Mouse (Mus musculus) liver, embryonic 13.5 days (tissue): ENCODE results near the gene Nploc4. TPM values are rescaled to one million over a fixed set of nuclear protein-coding genes. Genes with fewer than 3 reads are reported as not detected.

Source experiments
- ATAC-seq: fragments of 200-750 bp; cut with Nextera tagmentation; 2 replicates; pipeline ENCODE4 v1.8.0; 2017; ENCODE audit warnings: low read depth, mild to moderate bottlenecking, moderate number of reproducible peaks, moderate library complexity
- DNase-seq: peaks from one replicate; pipeline ENCODE4 v3.0.0; 2022
- H3K27ac ChIP-seq: fragments of 300-500 bp; sonication (generic); 2 replicates; pipeline ENCODE4 v1.5.1; 2015; ENCODE audit warnings: moderate library complexity, mild to moderate bottlenecking, inconsistent platforms
- H3K27me3 ChIP-seq: fragments of 300-500 bp; sonication (generic); 2 replicates; pipeline ENCODE4 v1.6.1; 2015; ENCODE audit warnings: mild to moderate bottlenecking, inconsistent platforms
- H3K36me3 ChIP-seq: fragments of 300-500 bp; sonication (generic); 2 replicates; pipeline ENCODE4 v1.6.1; 2015; ENCODE audit warnings: mild to moderate bottlenecking, inconsistent platforms
- H3K4me1 ChIP-seq: fragments of 300-500 bp; sonication (generic); replicated peaks from 2 replicates; pipeline ENCODE4 v1.6.1; 2015; ENCODE audit warnings: inconsistent platforms
- H3K4me2 ChIP-seq: fragments of 300-500 bp; sonication (generic); 2 replicates; pipeline ENCODE4 v1.6.1; 2015; ENCODE audit warnings: inconsistent platforms, mild to moderate bottlenecking, moderate library complexity
- H3K4me3 ChIP-seq: fragments of 300-500 bp; sonication (generic); replicated peaks from 2 replicates; pipeline ENCODE4 v1.5.1; 2015; ENCODE audit warnings: mild to moderate bottlenecking, inconsistent platforms
- H3K9ac ChIP-seq: fragments of 300-500 bp; sonication (generic); 2 replicates; pipeline ENCODE4 v1.6.1; 2015; ENCODE audit warnings: mild to moderate bottlenecking, inconsistent platforms
- H3K9me3 ChIP-seq: fragments of 300-500 bp; sonication (generic); replicated peaks from 2 replicates; pipeline ENCODE4 v1.6.1; 2016; ENCODE audit warnings: inconsistent platforms
- WGBS: fragments of 180-500 bp; shearing (Covaris S2); methylation state at CpG from one replicate; pipeline ENCODE4 v1.1.7; 2015; ENCODE audit not compliant: insufficient replicate concordance; 5-methylcytosine and 5-hydroxymethylcytosine counted together
- polyA plus RNA-seq: library from polyadenylated mRNA; unstranded; fragments of >200 nt; fragmentation: Nextera tagmentation; extraction: Ambion mirVana; gene quantifications from 2 replicates; pipeline ENCODE4 v1.2.1, GENCODE M21; 2015

Nploc4 gene
- polyA plus RNA-seq, result 22.3 and 26.8 TPM in 2 replicates

- peak within 1 kb of the TSS; percentile 97 for H3K4me3 ChIP-seq
- no peaks in the 10 kb centered on the region for H3K9me3 ChIP-seq
- peak within 1 kb of the TSS; percentile 79 for H3K4me2 ChIP-seq
- H3K27me3 ChIP-seq, result no peaks in the 10 kb centered on the region
- WGBS, result under 1% methylated on average over 69 of the region's 77 CpGs
- H3K4me1 ChIP-seq, result peaks cover 16% of the 10 kb centered on the region
- peak; percentile 79 for DNase-seq
- H3K27ac ChIP-seq, result peak within 1 kb of the TSS; percentile 93
- peak within 1 kb of the TSS; percentile 96 for H3K9ac ChIP-seq
- peaks cover 30% of the 10 kb centered on the region for H3K36me3 ChIP-seq
- ATAC-seq, result peak; percentile 95
Measured at GRCm38 (mm10) chr11:120437152-120437856, at the start of gene Nploc4. Gene Nploc4 (minus strand): TSS chr11:120437708.

- no peaks in the 10 kb centered on the region for H3K27me3 ChIP-seq
- peaks cover 80% of the 10 kb centered on the region for H3K36me3 ChIP-seq
- H3K4me2 ChIP-seq, result peak overlapping the region; percentile 92
- H3K4me3 ChIP-seq, result peak overlapping the region; percentile 85
- 2% methylated on average over 10 of the region's 10 CpGs for WGBS
- ATAC-seq (no peak), DNase-seq (no peak)
- peak overlapping the region; percentile 93 for H3K9ac ChIP-seq
- H3K9me3 ChIP-seq, result no peaks in the 10 kb centered on the region
- H3K27ac ChIP-seq, result peak overlapping the region; percentile 80
- H3K4me1 ChIP-seq, result peaks cover 64% of the 10 kb centered on the region
Measured at GRCm38 (mm10) chr11:120485251-120485650, 47.7 kb upstream of the Nploc4 start.

DNA sequence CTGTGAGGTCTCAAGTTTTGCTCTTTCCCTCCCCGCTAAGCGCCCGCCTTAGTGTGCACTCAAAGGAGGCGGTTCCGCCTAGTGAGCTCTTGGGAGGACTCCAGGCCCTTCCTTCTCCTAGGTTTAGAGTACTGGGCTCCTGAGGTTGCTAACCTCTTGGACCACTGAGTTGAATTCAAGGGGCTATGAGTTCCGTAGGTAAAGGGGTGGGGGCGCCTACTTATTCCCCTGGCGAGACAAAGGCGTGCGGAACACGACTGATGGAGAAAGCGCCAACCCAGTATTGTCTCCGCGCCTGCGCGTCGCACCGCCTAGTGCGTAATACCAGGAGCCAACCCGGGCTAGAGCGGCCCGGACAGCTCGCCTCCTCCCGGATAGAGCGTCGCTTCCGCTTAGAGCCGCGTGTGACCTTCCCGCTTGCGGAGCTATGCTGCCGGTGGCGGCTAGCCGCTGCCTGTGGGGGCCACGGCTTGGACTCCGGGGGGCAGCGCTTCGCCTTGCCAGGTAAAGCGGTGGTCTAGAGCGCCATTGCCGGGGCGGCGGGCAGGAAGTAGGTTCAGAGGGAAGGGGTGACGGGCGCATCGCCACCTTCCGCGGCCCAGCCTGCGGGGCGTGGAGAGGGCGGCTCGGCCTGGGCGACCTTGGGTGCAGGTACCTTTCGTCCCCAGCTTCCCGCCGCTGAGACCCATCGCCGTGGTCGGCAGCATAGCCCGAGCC, 46.9 kb upstream of the Nploc4 start, which contains the start of gene Mrpl12:
Mrpl12 (plus strand) TSS at position 349 of the 717 bp plus-strand sequence.
- peak; percentile 89 for ATAC-seq
- Histone ChIP-seq H3K27ac (peak within 1 kb of the TSS; percentile 80), H3K4me1 (peaks cover 56% of the 10 kb centered on the region), H3K27me3 (no peaks in the 10 kb centered on the region), H3K9ac (peak within 1 kb of the TSS; percentile 93), H3K4me2 (peak within 1 kb of the TSS; percentile 92), H3K4me3 (peak within 1 kb of the TSS; percentile 85), H3K36me3 (peaks cover 81% of the 10 kb centered on the region), H3K9me3 (no peaks in the 10 kb centered on the region)
- WGBS, result under 1% methylated on average over 60 of the region's 60 CpGs
- DNase-seq, result peak; percentile 82

GRCm38 (mm10) chr11:120483448-120483934, 46.0 kb upstream of the Nploc4 start:
- peaks cover 83% of the 10 kb centered on the region for H3K36me3 ChIP-seq
- WGBS, result 82% methylated on average over 7 of the region's 7 CpGs

DNA sequence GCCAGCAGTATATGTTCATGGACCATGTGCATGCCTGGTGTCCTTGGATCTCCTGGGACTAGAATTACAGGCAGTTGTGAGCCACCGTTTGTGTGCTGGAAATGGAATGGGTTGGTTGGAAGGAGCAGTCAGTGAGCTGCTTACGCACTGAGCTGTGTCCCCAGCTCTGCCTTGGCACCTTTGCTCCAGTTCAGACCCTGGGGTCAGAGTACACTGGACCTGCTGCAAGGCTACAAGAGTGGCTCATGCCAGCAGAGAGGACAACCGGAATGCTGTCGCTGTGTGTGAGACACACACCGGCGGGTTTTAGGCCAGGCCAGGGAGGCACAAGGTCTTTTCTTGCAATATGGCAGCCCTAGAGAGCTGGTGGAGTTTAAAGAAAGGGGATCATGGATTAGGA, 34.5 kb upstream of the Nploc4 start:
- Histone ChIP-seq H3K4me2 (no peak overlapping the region), H3K36me3 (peaks cover 78% of the 10 kb centered on the region), H3K27me3 (no peaks in the 10 kb centered on the region), H3K9me3 (no peaks in the 10 kb centered on the region), H3K27ac (no peak overlapping the region), H3K4me3 (no peak overlapping the region), H3K9ac (no peak overlapping the region), H3K4me1 (peaks cover 20% of the 10 kb centered on the region)
- WGBS, result 91% methylated on average over 6 of the region's 6 CpGs
- no peak for DNase-seq
- no peak for ATAC-seq

More at GRCm38 (mm10) chr11:120483448-120483934, 46.0 kb upstream of the Nploc4 start:
- ATAC-seq (no peak), DNase-seq (no peak)
- Histone ChIP-seq H3K4me3 (peak overlapping the region; percentile 85), H3K27ac (peak overlapping the region; percentile 60), H3K4me1 (peaks cover 46% of the 10 kb centered on the region), H3K9me3 (no peaks in the 10 kb centered on the region), H3K4me2 (peak overlapping the region; percentile 92), H3K27me3 (no peaks in the 10 kb centered on the region), H3K9ac (peak overlapping the region; percentile 93)

- WGBS, result 1% methylated on average over 33 of the region's 33 CpGs
- DNase-seq, result no peak
- ATAC-seq, result peak; percentile 69
- Histone ChIP-seq H3K36me3 (peaks cover 65% of the 10 kb centered on the region), H3K27me3 (no peaks in the 10 kb centered on the region), H3K27ac (peak overlapping the region; percentile 76), H3K9me3 (no peaks in the 10 kb centered on the region), H3K4me1 (peaks cover 37% of the 10 kb centered on the region), H3K4me3 (peak overlapping the region; percentile 80), H3K4me2 (peak overlapping the region; percentile 90), H3K9ac (peak overlapping the region; percentile 85)
Measured at GRCm38 (mm10) chr11:120467736-120468092, 30.2 kb upstream of the Nploc4 start.

GRCm38 (mm10) chr11:120467051-120467735, 29.7 kb upstream of the Nploc4 start, which contains the start of gene Arl16:
Gene Arl16 (minus strand): TSS chr11:120467607.
- WGBS, result under 1% methylated on average over 53 of the region's 54 CpGs
- Histone ChIP-seq H3K9me3 (no peaks in the 10 kb centered on the region), H3K4me1 (peaks cover 37% of the 10 kb centered on the region), H3K36me3 (peaks cover 65% of the 10 kb centered on the region), H3K27me3 (no peaks in the 10 kb centered on the region), H3K4me3 (peak within 1 kb of the TSS; percentile 80), H3K9ac (peak within 1 kb of the TSS; percentile 89), H3K4me2 (peak within 1 kb of the TSS; percentile 90), H3K27ac (peak within 1 kb of the TSS; percentile 76)
- ATAC-seq (peak; percentile 100), DNase-seq (peak; percentile 97)

- Histone ChIP-seq H3K4me2 (peak overlapping the region; percentile 90), H3K4me3 (peak overlapping the region; percentile 80; the same call in 1 of the 2 replicates)
- WGBS, result 83% methylated on average over 4 of the region's 4 CpGs
Measured at GRCm38 (mm10) chr11:120465521-120465920, 28.0 kb upstream of the Nploc4 start.

DNA sequence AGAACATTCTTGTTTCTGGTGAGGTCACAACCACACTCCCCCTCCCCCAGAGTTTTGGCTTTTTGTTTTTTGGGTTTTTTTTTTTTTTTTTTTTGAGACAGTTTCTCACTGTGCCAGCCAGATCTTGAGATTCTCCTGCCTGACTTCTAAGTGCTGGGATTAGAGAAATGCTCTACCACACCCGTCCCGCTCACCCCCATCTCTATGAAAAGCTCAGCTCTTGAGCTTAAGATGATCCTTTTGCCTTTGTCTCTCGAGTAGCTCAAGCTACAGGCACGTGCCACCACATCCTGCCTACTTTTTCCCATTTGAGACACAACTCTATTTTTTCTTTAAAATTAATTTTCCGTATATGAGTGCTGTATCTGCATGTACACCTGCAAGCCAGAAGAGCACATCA, 26.9 kb upstream of the Nploc4 start:
- H3K9ac ChIP-seq, result no peak overlapping the region
- no peak overlapping the region for H3K4me3 ChIP-seq
- peak overlapping the region; percentile 21; the same call in 1 of the 2 replicates for H3K27ac ChIP-seq
- no peaks in the 10 kb centered on the region for H3K27me3 ChIP-seq
- H3K4me1 ChIP-seq, result peaks cover 45% of the 10 kb centered on the region
- DNase-seq (no peak), ATAC-seq (no peak)
- H3K36me3 ChIP-seq, result peaks cover 63% of the 10 kb centered on the region
- H3K4me2 ChIP-seq, result no peak overlapping the region
- 73% methylated on average over 5 of the region's 5 CpGs for WGBS
- no peaks in the 10 kb centered on the region for H3K9me3 ChIP-seq

More at GRCm38 (mm10) chr11:120465521-120465920, 28.0 kb upstream of the Nploc4 start:
- Histone ChIP-seq H3K4me1 (peaks cover 37% of the 10 kb centered on the region), H3K9ac (no peak overlapping the region), H3K27me3 (no peaks in the 10 kb centered on the region), H3K36me3 (peaks cover 65% of the 10 kb centered on the region), H3K9me3 (no peaks in the 10 kb centered on the region), H3K27ac (no peak overlapping the region)
- DNase-seq (no peak), ATAC-seq (no peak)

DNA sequence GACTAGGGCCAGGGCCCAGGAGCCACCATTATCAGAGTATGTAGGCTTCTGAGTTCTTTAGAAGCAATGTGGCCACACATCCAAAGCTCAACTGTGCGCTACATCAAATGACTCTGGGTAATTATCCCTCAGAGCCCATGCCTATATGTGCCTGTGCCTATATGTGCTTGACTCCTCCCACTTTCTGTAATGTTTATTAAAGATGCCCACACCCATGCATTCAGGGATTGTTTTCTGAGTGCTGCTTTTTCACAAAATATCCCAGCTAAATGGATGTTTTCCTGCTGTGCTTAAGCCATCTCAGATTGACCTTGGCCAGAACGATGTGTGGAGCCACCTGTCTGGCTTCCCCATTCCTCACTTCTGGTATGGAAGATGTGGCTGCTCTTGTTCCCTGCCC, 26.0 kb upstream of the Nploc4 start:
- Histone ChIP-seq H3K27me3 (no peaks in the 10 kb centered on the region), H3K9ac (no peak overlapping the region), H3K36me3 (peaks cover 60% of the 10 kb centered on the region), H3K4me1 (peaks cover 45% of the 10 kb centered on the region), H3K27ac (no peak overlapping the region), H3K9me3 (no peaks in the 10 kb centered on the region), H3K4me3 (no peak overlapping the region), H3K4me2 (no peak overlapping the region)
- ATAC-seq, result no peak
- DNase-seq, result no peak
- WGBS, result 75% methylated on average over 2 of the region's 2 CpGs
